Mouse (Mus musculus): ENCODE results near the gene Abi3. TPM values are rescaled to one million over a fixed set of nuclear protein-coding genes. Genes with fewer than 3 reads are reported as not detected.

Abi3 gene
- total RNA-seq, 2 experiments from 2014 or later, result 16.7 to 19.5 TPM

- no peak for DNase-seq
Observed at GRCm38 (mm10) chr11:95825625-95826024, 16.7 kb downstream of the Abi3 start.

GRCm38 (mm10) chr11:95824877-95825243, 17.4 kb downstream of the Abi3 start:
- DNase-seq, result peak; percentile 91

GRCm38 (mm10) chr11:95824071-95824876, 18.0 kb downstream of the Abi3 start, which contains the start of gene Phospho1:
Phospho1 (plus strand) TSS chr11:95824499.
- peak; percentile 96 for DNase-seq

GRCm38 (mm10) chr11:95822437-95822836, 19.8 kb downstream of the Abi3 start:
- no peak for DNase-seq

GRCm38 (mm10) chr11:95821511-95821910, 20.8 kb downstream of the Abi3 start:
- no peak for DNase-seq

- no peak for DNase-seq
Observed at GRCm38 (mm10) chr11:95819138-95819537, 23.1 kb downstream of the Abi3 start.

- DNase-seq, result no peak
Observed at GRCm38 (mm10) chr11:95815412-95815811, 26.9 kb downstream of the Abi3 start.

- DNase-seq, result no peak
Observed at GRCm38 (mm10) chr11:95814857-95815256, 27.4 kb downstream of the Abi3 start.

GRCm38 (mm10) chr11:95814101-95814500, 28.2 kb downstream of the Abi3 start:
- DNase-seq, result no peak

GRCm38 (mm10) chr11:95812224-95812623, 30.1 kb downstream of the Abi3 start:
- DNase-seq, result no peak

- no peak for DNase-seq
Observed at GRCm38 (mm10) chr11:95811741-95812140, 30.5 kb downstream of the Abi3 start.

- no peak for DNase-seq
Observed at GRCm38 (mm10) chr11:95810828-95811227, 31.4 kb downstream of the Abi3 start.

- no peak for DNase-seq
Observed at GRCm38 (mm10) chr11:95809603-95810002, 32.7 kb downstream of the Abi3 start.

- no peak for DNase-seq
Observed at GRCm38 (mm10) chr11:95808448-95809011, 33.7 kb downstream of the Abi3 start.

GRCm38 (mm10) chr11:95807884-95808283, 34.4 kb downstream of the Abi3 start:
- DNase-seq, result no peak

GRCm38 (mm10) chr11:95805527-95805926, 36.7 kb downstream of the Abi3 start:
- no peak for DNase-seq

- no peak for DNase-seq
Observed at GRCm38 (mm10) chr11:95805010-95805409, 37.3 kb downstream of the Abi3 start.

- DNase-seq, result no peak
Observed at GRCm38 (mm10) chr11:95795582-95795981, 46.7 kb downstream of the Abi3 start.

- DNase-seq, result no peak
Observed at GRCm38 (mm10) chr11:95794201-95794600, 48.1 kb downstream of the Abi3 start.

GRCm38 (mm10) chr11:95792950-95793509, 49.2 kb downstream of the Abi3 start:
- no peak for DNase-seq

GRCm38 (mm10) chr11:95791787-95792186, 50.5 kb downstream of the Abi3 start:
- no peak for DNase-seq

GRCm38 (mm10) chr11:95789451-95789891, 52.8 kb downstream of the Abi3 start:
- DNase-seq, result no peak

- no peak for DNase-seq
Observed at GRCm38 (mm10) chr11:95786511-95786910, 55.8 kb downstream of the Abi3 start.

- DNase-seq, result no peak
Observed at GRCm38 (mm10) chr11:95785675-95786074, 56.6 kb downstream of the Abi3 start.

All from heart, postnatal 4 days (tissue).